Mouse (Mus musculus) hindbrain, embryonic 10.5 days (tissue): ENCODE measurements around the gene Akt3. TPM values are rescaled to one million over a fixed set of nuclear protein-coding genes. Genes with fewer than 3 reads are reported as not detected.

ENCODE experiments used
- DNase-seq: peaks from one replicate; pipeline ENCODE4 v3.0.0-alpha.2; 2017; ENCODE audit warnings: low spot score
- H3K27ac ChIP-seq: fragments of 300-500 bp; sonication (generic); 2 replicates; pipeline ENCODE4 v1.5.1; 2016; ENCODE audit warnings: mild to moderate bottlenecking, moderate library complexity
- H3K27me3 ChIP-seq: fragments of 300-500 bp; sonication (generic); 2 replicates; pipeline ENCODE4 v1.6.1; 2016; ENCODE audit warnings: mild to moderate bottlenecking; ENCODE audit not compliant: poor library complexity, insufficient read depth, severe bottlenecking
- H3K36me3 ChIP-seq: fragments of 300-500 bp; sonication (generic); 2 replicates; pipeline ENCODE4 v1.6.1; 2016; ENCODE audit warnings: mild to moderate bottlenecking, moderate library complexity
- H3K4me1 ChIP-seq: fragments of 300-500 bp; sonication (generic); replicated peaks from 2 replicates; pipeline ENCODE4 v1.6.1; 2016; ENCODE audit warnings: mild to moderate bottlenecking
- H3K4me3 ChIP-seq: fragments of 300-500 bp; sonication (generic); 2 replicates; pipeline ENCODE4 v1.5.1; 2016; ENCODE audit warnings: mild to moderate bottlenecking, moderate library complexity
- H3K9me3 ChIP-seq: fragments of 300-500 bp; sonication (generic); 2 replicates; pipeline ENCODE4 v1.6.1; 2016; ENCODE audit warnings: mild to moderate bottlenecking, moderate library complexity
- WGBS: fragments of 180-500 bp; shearing (Covaris S2); methylation state at CpG from one replicate; pipeline ENCODE4 v1.1.7; 2016; 5-methylcytosine and 5-hydroxymethylcytosine counted together
- polyA plus RNA-seq: library from polyadenylated mRNA; unstranded; fragments of >200 nt; fragmentation: Nextera tagmentation; extraction: Ambion mirVana; gene quantifications from 2 replicates; pipeline ENCODE4 v1.2.1, GENCODE M21; 2016

Akt3 gene
- polyA plus RNA-seq, 1 experiment from 2014 or later = 19.3 TPM

DNA sequence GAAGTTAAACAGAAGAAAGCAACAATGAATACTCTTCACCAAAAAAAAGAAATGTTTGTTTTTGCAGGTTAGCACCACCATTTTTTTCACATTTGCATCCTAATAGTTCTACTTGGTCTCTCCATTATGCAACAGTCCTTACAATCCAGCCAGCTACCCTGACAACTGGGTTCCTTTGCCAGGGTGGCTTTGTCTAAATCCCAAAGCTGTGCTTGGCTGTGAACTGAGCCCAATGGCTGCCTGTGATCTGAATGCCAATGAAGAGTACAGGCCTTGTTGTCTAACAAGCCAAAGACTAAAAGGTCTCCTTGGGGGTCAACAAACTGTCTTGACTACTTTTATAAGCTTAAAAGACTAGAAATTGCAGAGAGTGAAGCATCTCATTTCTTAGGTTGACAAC, 82.6 kb downstream of the Akt3 start:
- Histone ChIP-seq H3K27ac (peak overlapping the region; percentile 66), H3K36me3 (no peaks in the 10 kb centered on the region), H3K27me3 (no peaks in the 10 kb centered on the region), H3K4me3 (no peak overlapping the region), H3K4me1 (peaks cover 40% of the 10 kb centered on the region), H3K9me3 (no peaks in the 10 kb centered on the region)
- DNase-seq = peak; percentile 74

DNA sequence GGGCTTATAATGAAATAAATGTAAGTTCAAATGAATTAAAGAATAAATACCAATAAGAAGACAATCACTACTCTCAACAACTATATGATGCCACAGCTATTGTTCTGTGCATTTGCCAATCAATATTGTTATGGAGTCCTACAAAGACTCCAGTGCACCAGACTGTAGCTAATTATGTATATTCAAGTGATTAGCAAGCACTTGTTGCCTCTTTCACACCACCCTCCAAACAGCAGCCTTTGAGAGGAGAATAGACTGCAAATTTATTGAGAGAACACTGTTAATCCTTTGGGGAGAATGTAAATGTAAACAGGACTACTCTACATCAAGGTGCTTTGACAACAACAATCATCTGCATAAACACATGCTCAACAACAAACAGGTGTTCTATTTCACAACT, 86.7 kb downstream of the Akt3 start:
- Histone ChIP-seq H3K36me3 (no peaks in the 10 kb centered on the region), H3K4me1 (peaks cover 43% of the 10 kb centered on the region), H3K4me3 (no peak overlapping the region), H3K27ac (no peak overlapping the region), H3K27me3 (no peaks in the 10 kb centered on the region), H3K9me3 (no peaks in the 10 kb centered on the region)
- DNase-seq = no peak

GRCm38 (mm10) chr1:177165789-177166188, 92.2 kb downstream of the Akt3 start:
- WGBS = 35% methylated on average over 2 of the region's 2 CpGs

DNA sequence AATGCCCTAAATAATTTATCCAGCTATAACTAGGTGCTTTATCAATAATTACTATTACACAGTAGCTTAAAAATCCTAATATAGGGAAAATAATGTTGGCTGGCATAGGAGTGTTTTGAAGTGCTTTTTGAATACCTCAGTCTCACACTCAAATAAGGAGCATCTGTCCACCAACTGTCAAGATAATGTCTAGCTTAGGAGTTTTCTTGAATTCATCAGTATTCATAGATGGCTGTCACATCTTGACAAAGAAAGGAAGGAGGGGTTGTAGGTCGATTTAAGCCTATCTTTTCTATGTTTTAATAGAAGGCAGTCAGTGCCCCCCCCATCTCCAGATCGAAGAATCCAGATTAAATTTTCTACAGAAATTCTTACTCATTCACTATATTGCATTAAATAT, 92.7 kb downstream of the Akt3 start:
- Histone ChIP-seq H3K27me3 (no peaks in the 10 kb centered on the region), H3K4me1 (peaks cover 14% of the 10 kb centered on the region; the same call in 1 of the 2 replicates), H3K36me3 (no peaks in the 10 kb centered on the region), H3K9me3 (no peaks in the 10 kb centered on the region), H3K4me3 (no peak overlapping the region), H3K27ac (no peak overlapping the region)
- 67% methylated on average over 2 of the region's 2 CpGs for WGBS
- no peak for DNase-seq

More at GRCm38 (mm10) chr1:177165789-177166188, 92.2 kb downstream of the Akt3 start:
- H3K4me1 ChIP-seq = peaks cover 12% of the 10 kb centered on the region; the same call in 1 of the 2 replicates
- no peak for DNase-seq
- no peak overlapping the region for H3K27ac ChIP-seq
- no peak overlapping the region for H3K4me3 ChIP-seq
- H3K36me3 ChIP-seq = no peaks in the 10 kb centered on the region
- no peaks in the 10 kb centered on the region for H3K27me3 ChIP-seq
- no peaks in the 10 kb centered on the region for H3K9me3 ChIP-seq

GRCm38 (mm10) chr1:177150344-177151021, 107.5 kb downstream of the Akt3 start:
- Histone ChIP-seq H3K27ac (peak overlapping the region; percentile 83), H3K36me3 (no peaks in the 10 kb centered on the region), H3K27me3 (no peaks in the 10 kb centered on the region), H3K4me3 (peak overlapping the region; percentile 31), H3K4me1 (peaks cover 65% of the 10 kb centered on the region), H3K9me3 (no peaks in the 10 kb centered on the region)
- peak; percentile 69 for DNase-seq
- WGBS = 10% methylated on average over 11 of the region's 11 CpGs

- no peaks in the 10 kb centered on the region for H3K36me3 ChIP-seq
- H3K27me3 ChIP-seq = no peaks in the 10 kb centered on the region
- H3K4me1 ChIP-seq = peaks cover 57% of the 10 kb centered on the region
- WGBS = 37% methylated on average over 2 of the region's 2 CpGs
- H3K9me3 ChIP-seq = no peaks in the 10 kb centered on the region
- peak overlapping the region; percentile 83 for H3K27ac ChIP-seq
- H3K4me3 ChIP-seq = no peak overlapping the region
- no peak for DNase-seq
Measured at GRCm38 (mm10) chr1:177148746-177149145, 109.3 kb downstream of the Akt3 start.

DNA sequence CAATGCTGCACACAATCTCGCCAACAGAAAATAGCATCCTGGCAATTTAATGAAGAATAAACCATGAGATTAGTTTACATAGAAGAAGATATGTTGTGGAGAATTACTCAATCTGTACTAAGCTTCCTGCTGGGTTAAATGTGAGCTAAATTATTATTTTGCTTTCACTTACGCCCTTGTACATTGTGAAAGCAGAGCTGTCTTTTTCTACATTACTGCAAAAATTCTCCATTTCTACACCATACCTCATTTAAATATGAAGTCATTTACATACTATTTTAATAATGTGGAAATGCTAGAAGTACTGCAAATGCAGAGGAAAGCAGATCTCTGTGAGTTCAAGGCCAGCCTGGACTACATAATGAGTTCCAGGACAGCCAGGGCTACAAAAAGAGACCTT, 116.5 kb downstream of the Akt3 start:
- 94% methylated on average over 2 of the region's 2 CpGs for WGBS
- Histone ChIP-seq H3K27me3 (no peaks in the 10 kb centered on the region), H3K4me1 (no peaks in the 10 kb centered on the region), H3K36me3 (no peaks in the 10 kb centered on the region), H3K27ac (no peak overlapping the region), H3K4me3 (no peak overlapping the region), H3K9me3 (no peaks in the 10 kb centered on the region)
- no peak for DNase-seq

GRCm38 (mm10) chr1:177139652-177140051, 118.4 kb downstream of the Akt3 start:
- DNase-seq = no peak
- Histone ChIP-seq H3K9me3 (no peaks in the 10 kb centered on the region), H3K36me3 (no peaks in the 10 kb centered on the region), H3K27ac (no peak overlapping the region), H3K4me3 (no peak overlapping the region), H3K27me3 (no peaks in the 10 kb centered on the region), H3K4me1 (no peaks in the 10 kb centered on the region)
- 89% methylated on average over 6 of the region's 6 CpGs for WGBS

DNA sequence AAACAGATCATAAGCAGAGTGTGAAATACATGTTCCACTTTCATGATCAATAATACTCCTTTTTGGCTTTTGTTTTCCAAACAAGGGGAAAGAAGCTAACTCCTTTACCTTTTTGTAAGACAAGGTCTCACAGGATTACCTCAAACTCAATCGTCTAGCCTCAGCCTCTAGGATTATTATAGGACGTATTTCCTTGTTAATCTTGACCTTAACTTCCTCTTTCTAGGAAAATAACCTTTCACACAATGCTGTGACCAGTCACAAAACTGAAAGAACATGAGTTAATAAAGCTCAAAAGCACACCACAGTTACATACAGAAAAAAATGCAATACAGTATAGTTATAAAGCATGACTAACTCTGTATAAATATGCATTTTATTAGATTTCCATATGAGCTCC, 126.5 kb downstream of the Akt3 start:
- no peaks in the 10 kb centered on the region for H3K9me3 ChIP-seq
- 90% methylated on average over 2 of the region's 2 CpGs for WGBS
- no peak for DNase-seq
- H3K4me1 ChIP-seq = no peaks in the 10 kb centered on the region
- H3K36me3 ChIP-seq = peaks cover 19% of the 10 kb centered on the region
- no peaks in the 10 kb centered on the region for H3K27me3 ChIP-seq
- no peak overlapping the region for H3K4me3 ChIP-seq
- no peak overlapping the region for H3K27ac ChIP-seq

- Histone ChIP-seq H3K4me1 (no peaks in the 10 kb centered on the region), H3K4me3 (no peak overlapping the region), H3K36me3 (peaks cover 19% of the 10 kb centered on the region), H3K9me3 (no peaks in the 10 kb centered on the region), H3K27me3 (no peaks in the 10 kb centered on the region), H3K27ac (no peak overlapping the region)
- WGBS = 92% methylated on average over 8 of the region's 8 CpGs
- DNase-seq = no peak
Measured at GRCm38 (mm10) chr1:177126674-177127073, 131.3 kb downstream of the Akt3 start.

DNA sequence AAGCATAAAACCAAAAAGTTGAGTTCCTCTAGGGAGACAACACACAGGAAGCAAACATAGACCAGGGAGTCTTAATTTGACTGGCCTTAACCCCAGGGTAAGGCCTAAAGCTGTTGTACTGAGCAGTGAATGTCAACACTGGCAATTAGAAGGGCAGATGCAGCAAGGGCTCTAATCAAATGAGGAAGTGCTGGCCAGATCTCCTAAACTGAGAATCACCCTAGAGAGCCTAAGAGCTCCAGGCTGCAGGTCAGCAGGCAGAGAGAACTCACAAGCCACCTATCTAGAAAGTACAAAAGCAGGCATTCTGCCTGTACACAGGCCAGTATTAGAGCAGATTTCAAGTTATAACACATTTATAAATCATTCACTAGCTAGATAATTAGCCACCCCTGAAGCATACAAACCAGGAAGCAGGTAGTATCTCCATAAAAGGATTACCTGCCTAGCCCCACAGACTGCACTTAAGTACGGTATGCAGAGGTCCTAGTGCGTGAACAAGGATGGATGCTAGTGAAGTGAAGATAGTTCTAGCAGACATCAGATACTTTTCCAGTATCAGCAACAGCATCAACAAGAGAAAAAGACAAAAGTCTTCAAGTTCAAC, 147.2 kb downstream of the Akt3 start:
- H3K27ac ChIP-seq = no peak overlapping the region
- no peak overlapping the region for H3K4me3 ChIP-seq
- DNase-seq = no peak
- no peaks in the 10 kb centered on the region for H3K9me3 ChIP-seq
- no peaks in the 10 kb centered on the region for H3K36me3 ChIP-seq
- H3K4me1 ChIP-seq = peaks cover 10% of the 10 kb centered on the region
- WGBS = 89% methylated on average over 2 of the region's 2 CpGs
- no peaks in the 10 kb centered on the region for H3K27me3 ChIP-seq

GRCm38 (mm10) chr1:177090465-177090864, 167.5 kb downstream of the Akt3 start:
- peaks cover 28% of the 10 kb centered on the region for H3K36me3 ChIP-seq
- no peak for DNase-seq
- H3K27me3 ChIP-seq = no peaks in the 10 kb centered on the region
- H3K9me3 ChIP-seq = no peaks in the 10 kb centered on the region
- 0 out of 2 replicates have a peak overlapping the region, but pooled peaks have one; percentile 45 for H3K27ac ChIP-seq
- no peak overlapping the region for H3K4me3 ChIP-seq
- H3K4me1 ChIP-seq = 0 out of 2 replicates have a peak, but pooled peaks cover 6% of the 10 kb centered on the region
- WGBS = 85% methylated on average over 5 of the region's 5 CpGs

GRCm38 (mm10) chr1:177089515-177089914, 168.5 kb downstream of the Akt3 start:
- no peak overlapping the region for H3K4me3 ChIP-seq
- H3K4me1 ChIP-seq = 0 out of 2 replicates have a peak, but pooled peaks cover 6% of the 10 kb centered on the region
- DNase-seq = no peak
- 83% methylated on average over 3 of the region's 3 CpGs for WGBS
- H3K9me3 ChIP-seq = 0 out of 2 replicates have a peak, but pooled peaks cover 7% of the 10 kb centered on the region
- H3K27me3 ChIP-seq = no peaks in the 10 kb centered on the region
- no peak overlapping the region for H3K27ac ChIP-seq
- peaks cover 24% of the 10 kb centered on the region for H3K36me3 ChIP-seq
